Mouse (Mus musculus) 3134 (cell line): ENCODE data around the gene Mical2.

Experiments
- DNase-seq: peaks from one replicate; pipeline ENCODE4 v3.0.0-alpha.2; 2011; ENCODE audit warnings: low spot score; ENCODE audit not compliant: insufficient read length; ENCODE audit errors: extremely low read depth

Mical2 gene

DNA sequence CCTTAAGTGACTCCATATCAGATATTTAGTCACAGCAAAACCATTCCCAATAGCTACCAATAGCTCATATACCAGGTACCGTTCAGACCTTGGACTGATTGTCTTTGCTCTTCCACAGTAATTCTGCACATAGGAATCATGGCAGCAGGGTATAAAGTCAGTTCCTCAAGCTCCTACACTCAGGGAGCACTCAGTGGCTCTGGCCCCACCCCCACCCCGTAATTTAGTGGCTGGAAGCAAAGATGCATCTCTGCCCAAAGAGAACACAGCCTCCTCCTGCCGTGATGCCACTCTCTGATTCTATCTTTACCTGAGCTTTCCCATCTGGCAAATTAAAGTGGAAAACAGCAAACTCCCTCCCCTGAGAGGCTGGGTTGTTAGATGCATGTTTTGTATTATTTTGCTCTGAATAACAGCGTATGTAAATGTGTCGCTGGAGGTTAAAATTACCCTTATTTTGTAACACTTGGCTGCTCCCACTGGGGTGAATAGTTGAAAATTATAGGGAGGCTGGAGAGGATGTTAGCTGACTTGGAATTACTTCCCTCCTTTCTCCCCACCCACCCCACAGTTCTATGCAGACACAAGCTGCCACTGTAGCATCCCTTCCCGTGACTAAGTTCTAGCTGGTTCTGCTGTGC, 164.1 kb downstream of the Mical2 start:
- no peak for DNase-seq

- DNase-seq, result no peak
Observed at GRCm38 (mm10) chr7:112390252-112390936, 164.7 kb downstream of the Mical2 start.

DNA sequence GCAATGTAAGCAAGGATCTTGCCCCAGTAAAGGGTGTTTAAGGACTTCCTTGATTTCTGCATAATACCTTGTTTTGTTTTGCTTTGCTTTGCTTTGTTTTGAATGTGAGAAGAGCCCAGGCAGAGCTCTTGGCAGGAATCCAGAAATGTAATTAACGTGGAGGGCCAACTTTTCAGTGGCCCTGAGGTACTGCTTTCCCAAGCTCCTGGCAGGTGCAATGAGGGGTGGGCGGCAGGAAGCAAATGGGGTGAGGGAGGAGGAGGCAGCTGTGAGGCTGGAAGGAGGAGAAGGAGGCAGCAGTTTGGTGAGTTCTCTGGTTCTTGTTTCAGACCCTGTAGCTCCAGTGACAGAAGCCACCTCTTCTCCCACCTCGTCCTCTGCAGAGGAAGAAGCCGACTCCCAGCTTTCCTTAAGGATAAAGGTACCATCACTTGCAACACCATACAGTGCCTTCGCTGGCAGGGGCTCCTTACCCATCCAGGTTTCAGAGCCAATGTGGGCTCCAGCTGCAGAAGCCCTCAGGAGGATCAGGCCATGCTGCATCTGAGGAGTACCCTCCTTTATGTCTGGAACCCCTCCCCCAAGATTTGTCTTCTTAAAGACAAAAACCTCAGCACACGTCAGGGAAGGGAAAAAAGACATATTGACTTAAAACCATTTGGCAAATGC, 165.4 kb downstream of the Mical2 start:
- no peak for DNase-seq

- DNase-seq, result peak; percentile 45
Observed at GRCm38 (mm10) chr7:112397786-112398185, 172.1 kb downstream of the Mical2 start.

- no peak for DNase-seq
Observed at GRCm38 (mm10) chr7:112399425-112400170, 173.9 kb downstream of the Mical2 start.

- DNase-seq, result peak; percentile 54
Observed at GRCm38 (mm10) chr7:112400175-112400574, 174.5 kb downstream of the Mical2 start.

- no peak for DNase-seq
Observed at GRCm38 (mm10) chr7:112405061-112405460, 179.4 kb downstream of the Mical2 start.

- DNase-seq, result no peak
Observed at GRCm38 (mm10) chr7:112405578-112405977, 179.9 kb downstream of the Mical2 start.

DNA sequence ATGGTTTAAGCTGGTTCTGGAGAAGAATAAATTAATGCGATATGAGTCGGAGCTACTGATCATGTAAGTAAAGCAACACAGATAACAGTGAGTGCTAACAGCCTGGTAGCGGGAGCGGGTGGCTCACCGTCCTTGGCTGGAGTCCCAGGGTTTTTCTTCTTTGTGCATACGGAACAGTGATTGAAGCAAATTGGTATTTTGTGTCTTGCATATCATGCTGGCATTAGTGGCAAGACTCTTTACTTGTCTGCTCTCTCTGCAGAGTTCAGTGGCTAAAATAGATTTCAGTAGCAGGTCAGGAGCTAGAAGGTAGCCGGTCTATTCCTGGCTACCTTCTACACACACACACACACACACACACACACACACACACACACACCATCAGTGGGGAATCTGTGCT, 181.9 kb downstream of the Mical2 start:
- no peak for DNase-seq

DNA sequence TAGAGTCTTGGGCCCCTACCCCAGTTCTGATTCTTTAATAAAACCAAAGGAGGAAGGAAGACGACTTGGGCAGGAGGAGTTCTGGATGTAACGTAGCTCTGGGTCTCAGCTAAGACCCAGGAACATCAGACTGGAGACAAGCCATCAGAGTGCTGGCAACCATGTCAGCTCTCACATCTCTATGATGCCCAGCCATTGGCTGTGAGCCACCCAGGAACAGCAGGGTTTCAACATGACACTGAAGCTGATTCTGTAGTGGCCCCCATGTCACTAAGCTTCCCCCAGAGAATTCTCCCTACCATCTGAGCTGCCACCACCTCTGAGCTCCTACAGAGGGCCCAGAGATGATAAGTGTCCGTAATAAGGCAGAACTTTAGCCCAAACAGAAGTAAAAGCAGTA, 184.3 kb downstream of the Mical2 start:
- no peak for DNase-seq

DNA sequence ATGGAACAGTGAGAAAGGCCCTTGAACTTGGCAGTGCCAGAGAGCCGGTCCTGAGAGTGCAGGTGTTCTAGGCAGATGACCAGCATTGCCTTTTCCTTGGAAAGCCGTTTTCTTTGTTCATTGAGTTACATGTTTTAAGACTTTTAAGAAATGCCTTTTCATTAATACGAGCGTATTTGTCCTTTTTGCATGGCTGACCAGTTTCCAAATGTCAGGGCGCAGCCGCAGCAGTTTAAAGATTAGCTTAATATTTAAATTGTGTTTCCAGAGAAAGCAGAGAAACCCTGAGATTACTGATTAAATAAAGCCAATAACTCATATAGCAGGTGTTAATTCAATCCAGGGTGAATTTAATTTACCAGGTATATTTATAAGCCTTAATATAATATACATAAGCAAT, 187.6 kb downstream of the Mical2 start:
- DNase-seq, result no peak

DNA sequence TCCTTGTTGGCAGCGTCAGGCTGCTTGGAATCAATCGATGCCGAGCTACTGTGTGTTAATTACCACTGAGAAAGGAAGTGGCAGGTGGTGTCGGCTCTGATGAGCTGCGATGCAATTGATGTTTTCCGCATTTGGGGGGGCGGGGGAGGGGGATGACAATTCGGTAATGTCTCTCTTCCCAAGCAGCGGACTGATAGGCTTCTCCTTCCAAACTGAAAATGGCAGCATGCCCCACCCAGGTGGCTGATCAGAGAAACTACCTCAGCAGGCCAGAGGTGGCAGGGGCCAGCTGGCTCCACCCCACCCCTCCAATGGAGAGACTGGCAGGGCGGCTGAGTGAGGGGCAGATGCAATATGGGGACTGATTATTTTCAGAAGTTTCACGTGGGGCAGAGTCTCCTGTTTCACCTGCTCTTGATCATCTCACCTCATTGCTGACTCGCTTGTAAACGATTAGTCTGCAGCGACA, 190.4 kb downstream of the Mical2 start:
- no peak for DNase-seq

- no peak for DNase-seq
Observed at GRCm38 (mm10) chr7:112416730-112417513, 191.3 kb downstream of the Mical2 start.

GRCm38 (mm10) chr7:112417598-112417997, 191.9 kb downstream of the Mical2 start:
- DNase-seq, result no peak

DNA sequence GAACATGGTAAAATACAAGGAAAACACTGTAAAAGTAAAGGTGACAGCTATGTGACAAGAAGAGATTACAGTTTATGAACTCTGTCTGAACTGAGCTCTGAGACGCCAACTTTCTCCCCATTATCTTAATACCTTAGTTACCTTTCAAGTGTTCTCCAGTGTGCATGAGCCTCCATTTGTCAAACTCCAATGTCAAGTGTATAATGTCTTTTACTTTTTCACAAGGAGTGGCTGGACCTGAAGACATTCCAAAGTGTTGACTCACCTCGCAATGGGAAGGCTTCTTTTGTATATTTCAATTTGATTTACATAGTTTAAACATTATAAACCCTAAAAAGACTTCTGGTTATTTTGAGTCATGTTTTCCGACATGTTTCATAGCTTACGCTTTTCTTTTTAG, 197.8 kb downstream of the Mical2 start:
- no peak for DNase-seq

- DNase-seq, result no peak
Observed at GRCm38 (mm10) chr7:112426811-112427210, 201.2 kb downstream of the Mical2 start.

GRCm38 (mm10) chr7:112427357-112428157, 201.9 kb downstream of the Mical2 start, which contains the start of gene Parva:
Parva (plus strand) TSS chr7:112427505.
- peak; percentile 90 for DNase-seq

GRCm38 (mm10) chr7:112428158-112428535, 202.5 kb downstream of the Mical2 start:
- DNase-seq, result peak; percentile 89

- DNase-seq, result no peak
Observed at GRCm38 (mm10) chr7:112439846-112440245, 214.2 kb downstream of the Mical2 start.
